Mouse (Mus musculus): ENCODE measurements around the gene Rhoa. TPM values are rescaled to one million over a fixed set of nuclear protein-coding genes. Genes with fewer than 3 reads are reported as not detected.
"Not testable (repeated sequence)": the region's sequence is repeated elsewhere in the genome, so short reads cannot be mapped to it uniquely, and the experiment has no call there.

Rhoa gene
- total RNA-seq (2021) = 100 to 1,000 TPM; 169 to 173 TPM

GRCm38 (mm10) chr9:108305629-108306520 is at the start of gene Rhoa, which contains the start of gene Tcta:
Rhoa (plus strand) TSS chr9:108306129.
Tcta (minus strand) TSS chr9:108306160.
- peak; percentile 99 for DNase-seq

GRCm38 (mm10) chr9:108260526-108260925 is 45.4 kb upstream of the Rhoa start:
- no peak for DNase-seq

GRCm38 (mm10) chr9:108261865-108262264 is 44.1 kb upstream of the Rhoa start:
- no peak for DNase-seq

GRCm38 (mm10) chr9:108262494-108263049 is 43.4 kb upstream of the Rhoa start:
- DNase-seq = no peak

- peak in 1 of 2 experiments; percentile 33 for DNase-seq
Measured at GRCm38 (mm10) chr9:108263131-108263681, 42.7 kb upstream of the Rhoa start.

- peak; percentile 97 to 98 for DNase-seq
Measured at GRCm38 (mm10) chr9:108263690-108264190, 42.2 kb upstream of the Rhoa start, which contains the start of gene Dag1. Dag1 (minus strand) TSS chr9:108263958.

GRCm38 (mm10) chr9:108264191-108264921 is 41.6 kb upstream of the Rhoa start:
- DNase-seq = no peak

- no peak for DNase-seq
Measured at GRCm38 (mm10) chr9:108266261-108266935, 39.5 kb upstream of the Rhoa start.

- no peak for DNase-seq
Measured at GRCm38 (mm10) chr9:108267691-108268090, 38.2 kb upstream of the Rhoa start.

GRCm38 (mm10) chr9:108268701-108269100 is 37.2 kb upstream of the Rhoa start:
- not testable (repeated sequence) for DNase-seq

GRCm38 (mm10) chr9:108271941-108272340 is 34.0 kb upstream of the Rhoa start:
- DNase-seq = no peak

GRCm38 (mm10) chr9:108272691-108273090 is 33.2 kb upstream of the Rhoa start:
- DNase-seq = no peak

GRCm38 (mm10) chr9:108273485-108273884 is 32.4 kb upstream of the Rhoa start:
- no peak for DNase-seq

- no peak for DNase-seq
Measured at GRCm38 (mm10) chr9:108274476-108275330, 31.2 kb upstream of the Rhoa start.

GRCm38 (mm10) chr9:108275331-108275659 is 30.6 kb upstream of the Rhoa start:
- no peak for DNase-seq

- no peak for DNase-seq
Measured at GRCm38 (mm10) chr9:108278697-108279450, 27.1 kb upstream of the Rhoa start.

- no peak for DNase-seq
Measured at GRCm38 (mm10) chr9:108280071-108280828, 25.7 kb upstream of the Rhoa start.

GRCm38 (mm10) chr9:108284410-108284809 is 21.5 kb upstream of the Rhoa start:
- DNase-seq = no peak

- DNase-seq = not testable (repeated sequence)
Measured at GRCm38 (mm10) chr9:108287526-108288238, 18.2 kb upstream of the Rhoa start.
